Mouse (Mus musculus): ENCODE measurements around the gene Rab36.

GRCm38 (mm10) chr10:75068086-75068485 is 31.2 kb downstream of the Rab36 start:
- TF ChIP-seq CTCF (IDR thresholded peaks at IDR 0.05; ENCODE audit: borderline replicate concordance, control insufficient read depth, extremely low read depth, insufficient read depth, low read length, poor library complexity) (no peak), POLR2A (IDR thresholded peaks at IDR 0.05; ENCODE audit: control insufficient read depth, extremely low read depth, insufficient read depth, low read length, poor library complexity) (no peak)
